Mouse (Mus musculus): ENCODE data around the gene Cftr.
A peak's percentile ranks its signal among the peaks of the same experiment; 100 is the strongest.

The Cftr gene

GRCm38 (mm10) chr6:18170311-18170922 lies at the start of gene Cftr:
TSS of gene Cftr (plus strand) at chr6:18170687.
- no peak for DNase-seq (ENCODE audit: low read depth, low spot score)

GRCm38 (mm10) chr6:18127206-18127983 lies 43.1 kb upstream of the Cftr start:
- DNase-seq (ENCODE audit: low read depth, low spot score): peak; percentile 14

- DNase-seq (ENCODE audit: low read depth, low spot score): no peak
Measured at GRCm38 (mm10) chr6:18128059-18128458, 42.4 kb upstream of the Cftr start.

- peak; percentile 48 for DNase-seq (ENCODE audit: low read depth, low spot score)
Measured at GRCm38 (mm10) chr6:18135246-18135645, 35.2 kb upstream of the Cftr start.

GRCm38 (mm10) chr6:18153031-18153430 lies 17.5 kb upstream of the Cftr start:
- peak; percentile 11 for DNase-seq (ENCODE audit: low read depth, low spot score)

- no peak for DNase-seq (ENCODE audit: low read depth, low spot score)
Measured at GRCm38 (mm10) chr6:18169618-18170017, 869 bp upstream of the Cftr start.

- DNase-seq (ENCODE audit: low read depth, low spot score): peak; percentile 42
Measured at GRCm38 (mm10) chr6:18171614-18172013, 1.1 kb downstream of the Cftr start.

- no peak for DNase-seq (ENCODE audit: low read depth, low spot score)
Measured at GRCm38 (mm10) chr6:18177509-18177908, 7.0 kb downstream of the Cftr start.

- DNase-seq (ENCODE audit: low read depth, low spot score): no peak
Measured at GRCm38 (mm10) chr6:18180665-18181064, 10.2 kb downstream of the Cftr start.

GRCm38 (mm10) chr6:18182903-18183302 lies 12.4 kb downstream of the Cftr start:
- DNase-seq (ENCODE audit: low read depth, low spot score): no peak

GRCm38 (mm10) chr6:18220691-18221090 lies 50.2 kb downstream of the Cftr start:
- no peak for DNase-seq (ENCODE audit: low read depth, low spot score)

- DNase-seq (ENCODE audit: low read depth, low spot score): no peak
Measured at GRCm38 (mm10) chr6:18223206-18223605, 52.7 kb downstream of the Cftr start.

- DNase-seq (ENCODE audit: low read depth, low spot score): no peak
Measured at GRCm38 (mm10) chr6:18225157-18225556, 54.7 kb downstream of the Cftr start.

- DNase-seq (ENCODE audit: low read depth, low spot score): no peak
Measured at GRCm38 (mm10) chr6:18246495-18246894, 76.0 kb downstream of the Cftr start.

- no peak for DNase-seq (ENCODE audit: low read depth, low spot score)
Measured at GRCm38 (mm10) chr6:18247891-18248463, 77.5 kb downstream of the Cftr start.

GRCm38 (mm10) chr6:18248464-18248863 lies 78.0 kb downstream of the Cftr start:
- no peak for DNase-seq (ENCODE audit: low read depth, low spot score)

GRCm38 (mm10) chr6:18254586-18254985 lies 84.1 kb downstream of the Cftr start:
- DNase-seq (ENCODE audit: low read depth, low spot score): no peak

- DNase-seq (ENCODE audit: low read depth, low spot score): peak; percentile 83
Measured at GRCm38 (mm10) chr6:18270983-18271382, 100.5 kb downstream of the Cftr start.

GRCm38 (mm10) chr6:18300781-18301180 lies 130.3 kb downstream of the Cftr start:
- DNase-seq (ENCODE audit: low read depth, low spot score): no peak

- peak; percentile 56 for DNase-seq (ENCODE audit: low read depth, low spot score)
Measured at GRCm38 (mm10) chr6:18302105-18302504, 131.6 kb downstream of the Cftr start.

GRCm38 (mm10) chr6:18303228-18303627 lies 132.7 kb downstream of the Cftr start:
- peak; percentile 61 for DNase-seq (ENCODE audit: low read depth, low spot score)

GRCm38 (mm10) chr6:18305130-18305529 lies 134.6 kb downstream of the Cftr start:
- DNase-seq (ENCODE audit: low read depth, low spot score): no peak

GRCm38 (mm10) chr6:18310983-18311382 lies 140.5 kb downstream of the Cftr start:
- no peak for DNase-seq (ENCODE audit: low read depth, low spot score)
